Mouse (Mus musculus) layer of hippocampus, postnatal 36 days (tissue): ENCODE data around the gene Chd4. TPM values are rescaled to one million over a fixed set of nuclear protein-coding genes. Genes with fewer than 3 reads are reported as not detected.
"Not testable (repeated sequence)": the region's sequence is repeated elsewhere in the genome, so short reads cannot be mapped to it uniquely, and the experiment has no call there.

Source experiments
- DNase-seq, 2 experiments: peaks; one replicate each; pipeline ENCODE4 v3.0.0; 2022
- total RNA-seq, 2 experiments: library from RNA; stranded (reverse); gene quantifications; 2 replicates each; pipeline ENCODE4 v1.2.3; 2021

The Chd4 gene
- total RNA-seq, result 100 to 1,000 TPM; 172 to 173 TPM

DNA sequence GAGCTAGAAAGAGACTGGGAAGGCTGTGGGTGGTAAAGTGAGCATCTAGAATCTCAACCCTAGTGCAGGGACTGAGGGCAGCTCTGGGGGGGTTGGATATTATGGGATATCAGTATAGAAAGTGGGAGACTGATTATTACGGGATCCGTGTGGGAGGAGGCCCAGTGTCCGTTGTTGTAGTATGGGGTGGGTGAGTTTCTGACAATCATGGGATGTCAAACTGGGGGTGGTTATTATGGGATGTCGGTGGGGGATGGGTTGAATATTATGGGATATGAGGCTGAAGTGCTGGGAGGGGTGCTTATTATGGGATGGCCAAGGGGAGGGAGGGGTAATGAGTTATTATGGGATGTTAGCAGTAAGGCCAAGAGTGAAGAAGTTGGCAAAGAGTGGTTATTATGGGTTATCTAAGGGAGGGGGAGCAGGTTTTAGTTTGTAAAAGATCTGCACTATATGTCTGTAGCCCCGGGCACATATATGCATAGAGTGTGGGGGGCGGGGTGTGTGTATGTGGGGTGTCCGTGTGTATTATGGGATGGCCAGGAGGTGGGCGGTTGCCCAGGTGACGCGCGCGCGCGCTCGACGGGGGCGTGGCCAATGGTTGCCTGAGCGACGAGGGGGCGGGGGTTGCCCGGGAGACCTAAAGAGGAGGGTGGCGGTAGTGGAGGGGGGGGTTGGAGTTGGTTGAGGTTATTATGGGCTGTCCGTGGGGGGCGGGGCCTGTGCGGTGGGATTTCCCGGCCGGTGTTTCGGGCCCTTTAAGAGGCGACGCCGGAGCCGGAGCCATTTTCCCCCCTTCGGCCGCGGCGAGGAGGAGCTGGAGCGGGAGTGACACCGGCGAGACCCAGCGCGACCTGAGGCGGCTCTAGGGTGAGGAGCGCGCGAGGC lies at the start of gene Chd4:
Chd4 (plus strand) TSS at position 591 of the 888 bp plus-strand sequence.
- DNase-seq, result peak; percentile 88 to 89

DNA sequence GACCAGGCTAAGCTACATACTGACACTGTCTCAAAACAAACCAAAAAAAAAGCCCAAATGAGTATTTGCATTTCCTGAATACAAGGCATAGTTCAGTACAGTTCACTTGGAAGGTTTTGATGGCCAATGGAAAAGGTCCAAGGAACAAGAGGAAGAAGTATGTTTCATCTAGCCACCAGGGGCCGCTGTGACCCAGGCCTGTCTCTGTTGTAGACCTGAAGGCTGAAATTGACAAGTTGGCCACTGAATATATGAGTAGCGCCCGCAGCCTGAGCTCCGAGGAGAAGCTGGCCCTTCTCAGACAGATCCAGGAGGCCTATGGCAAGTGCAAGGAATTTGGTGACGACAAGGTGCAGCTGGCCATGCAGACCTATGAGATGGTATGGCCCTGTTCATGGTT lies 49.1 kb upstream of the Chd4 start:
- DNase-seq, result peak; percentile 68 to 78

DNA sequence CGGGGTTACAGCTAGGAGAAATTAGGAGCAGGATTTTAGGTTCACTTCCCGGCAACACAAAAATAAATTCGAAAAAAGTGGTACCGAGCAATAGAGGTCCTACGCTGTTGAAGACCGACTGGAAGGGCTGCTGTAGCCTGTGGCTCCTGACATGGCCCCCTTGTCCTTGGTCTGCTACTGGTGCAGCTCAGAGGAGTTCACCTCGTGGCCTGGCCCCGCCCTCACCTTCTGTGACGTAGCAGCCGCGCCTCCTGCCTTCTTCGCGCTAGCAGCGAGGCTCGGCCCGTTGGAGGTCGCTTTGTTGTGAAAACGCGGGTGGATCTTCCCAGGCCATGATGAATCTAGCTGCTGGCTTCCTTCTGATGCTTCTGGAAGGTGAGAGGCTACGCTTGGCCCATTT lies 46.1 kb upstream of the Chd4 start, which contains the start of gene Acrbp:
Acrbp (plus strand) TSS at position 12 of the 400 bp plus-strand sequence.
- no peak for DNase-seq

DNA sequence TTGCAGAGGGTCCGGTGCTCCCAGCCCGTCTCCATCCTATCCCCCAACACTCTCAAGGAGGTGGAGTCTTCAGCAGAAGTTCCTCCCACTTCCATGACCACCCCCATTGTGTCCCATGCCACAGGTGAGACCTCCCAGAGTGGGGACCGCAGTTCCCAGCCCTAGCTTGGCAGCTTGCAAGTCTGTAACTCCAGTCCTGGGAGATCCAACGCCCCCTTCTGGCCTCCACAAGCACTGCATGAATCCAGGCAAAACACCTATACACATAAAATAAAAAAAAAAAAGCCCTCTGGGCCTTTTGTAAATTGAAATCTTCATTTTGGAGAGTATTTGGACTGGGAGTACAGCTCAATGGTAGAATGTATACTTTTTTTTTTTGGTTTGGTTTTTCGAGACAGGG lies 44.5 kb upstream of the Chd4 start:
- no peak for DNase-seq

DNA sequence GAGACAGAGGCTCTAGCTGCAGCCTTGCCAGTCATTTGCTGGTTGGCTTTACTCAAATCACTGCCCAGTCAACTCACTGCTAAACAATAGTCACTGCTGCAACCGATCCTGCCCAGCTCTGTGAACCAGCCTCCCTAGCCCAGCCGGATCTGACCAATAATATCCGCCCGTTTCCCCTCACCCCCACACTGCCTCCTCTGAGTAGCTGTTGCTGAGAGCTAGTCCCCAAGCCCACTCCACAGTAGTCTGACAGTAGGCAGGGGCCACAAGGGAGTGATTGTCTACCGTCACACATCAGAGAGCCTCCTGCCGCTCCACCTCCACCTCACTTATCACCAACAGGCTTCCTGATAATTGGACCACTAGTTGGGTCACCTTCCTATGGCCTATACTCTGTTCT lies 34.3 kb upstream of the Chd4 start:
- no peak for DNase-seq

DNA sequence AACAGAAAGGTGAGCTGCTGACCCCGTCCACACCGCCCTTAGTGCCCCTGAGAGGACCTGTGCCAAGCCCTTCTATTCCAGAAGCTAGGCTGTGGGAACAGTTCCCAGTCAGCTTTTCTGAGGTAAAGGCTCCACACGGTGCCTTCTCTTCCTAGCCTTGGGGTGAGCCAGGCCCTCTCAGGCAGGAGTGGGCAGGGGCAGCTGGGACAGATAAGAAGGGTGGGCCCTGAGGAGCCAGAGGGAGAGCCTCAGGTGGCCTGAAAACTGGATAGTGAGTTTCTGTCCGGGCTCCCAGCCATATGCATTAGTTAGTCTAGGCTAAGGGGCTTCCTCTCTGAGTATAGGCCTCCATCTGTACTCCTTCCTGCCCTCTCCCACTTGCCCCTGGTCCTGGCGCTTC lies 33.3 kb upstream of the Chd4 start:
- no peak for DNase-seq

DNA sequence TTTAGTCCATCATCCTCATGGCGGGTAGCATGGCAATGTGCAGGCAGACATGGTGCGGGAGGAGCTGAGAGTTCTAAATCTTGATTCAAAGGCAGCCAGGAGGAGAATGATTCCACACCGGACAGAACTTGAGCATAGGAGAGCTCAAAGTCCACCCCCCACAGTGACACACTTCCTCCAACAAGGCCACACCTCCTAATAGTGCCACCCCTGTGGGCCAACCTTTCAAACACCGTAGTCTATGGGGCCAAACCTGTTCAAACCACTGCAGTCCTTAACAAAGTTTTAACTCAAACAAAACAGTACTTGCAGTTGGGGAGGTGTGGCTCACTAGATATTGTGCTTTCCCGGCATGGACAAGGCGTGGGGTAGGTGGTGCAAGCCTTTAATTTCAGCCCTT lies 31.9 kb upstream of the Chd4 start:
- no peak for DNase-seq

DNA sequence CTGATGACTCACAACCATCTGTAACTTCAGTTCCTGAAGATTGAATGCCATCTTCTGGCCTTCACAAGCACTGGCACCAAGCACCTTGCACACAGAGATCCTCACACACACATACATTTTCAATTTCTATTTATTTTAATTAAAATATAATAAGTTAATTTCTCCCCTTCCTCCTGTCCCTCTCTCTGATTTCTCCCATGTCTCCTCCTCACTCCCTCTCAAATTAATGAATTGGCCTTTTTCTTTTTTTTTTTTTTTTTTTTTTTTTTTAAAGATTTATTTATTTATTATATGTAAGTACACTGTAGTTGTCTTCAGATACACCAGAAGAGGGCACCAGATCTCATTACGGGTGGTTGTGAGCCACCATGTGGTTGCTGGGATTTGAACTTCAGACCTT lies 30.6 kb upstream of the Chd4 start:
- DNase-seq, result not testable (repeated sequence)

DNA sequence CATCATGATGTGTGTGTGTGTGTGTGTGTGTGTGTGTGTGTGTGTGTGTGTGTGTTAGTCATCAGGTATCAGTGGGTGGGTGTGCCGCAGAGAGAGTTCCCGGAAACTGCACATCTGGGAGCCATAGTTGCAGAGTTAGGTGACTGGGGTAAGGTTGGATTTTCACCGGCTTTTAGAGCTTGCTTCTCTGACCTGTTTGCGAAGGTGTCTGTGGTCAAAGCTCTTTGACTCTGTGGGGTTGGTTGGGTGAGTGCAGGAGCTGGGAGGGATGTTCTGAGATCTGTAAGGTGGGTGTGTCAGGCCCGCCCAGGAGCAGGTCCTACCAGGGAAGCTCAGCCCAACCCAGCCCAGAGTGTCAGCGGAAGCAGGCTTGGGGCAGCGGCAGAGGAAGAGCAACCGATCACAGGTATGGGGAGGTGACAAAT lies 28.2 kb upstream of the Chd4 start, which contains the start of gene Lpar5:
Lpar5 (plus strand) TSS at position 350 of the 425 bp plus-strand sequence.
- no peak for DNase-seq

DNA sequence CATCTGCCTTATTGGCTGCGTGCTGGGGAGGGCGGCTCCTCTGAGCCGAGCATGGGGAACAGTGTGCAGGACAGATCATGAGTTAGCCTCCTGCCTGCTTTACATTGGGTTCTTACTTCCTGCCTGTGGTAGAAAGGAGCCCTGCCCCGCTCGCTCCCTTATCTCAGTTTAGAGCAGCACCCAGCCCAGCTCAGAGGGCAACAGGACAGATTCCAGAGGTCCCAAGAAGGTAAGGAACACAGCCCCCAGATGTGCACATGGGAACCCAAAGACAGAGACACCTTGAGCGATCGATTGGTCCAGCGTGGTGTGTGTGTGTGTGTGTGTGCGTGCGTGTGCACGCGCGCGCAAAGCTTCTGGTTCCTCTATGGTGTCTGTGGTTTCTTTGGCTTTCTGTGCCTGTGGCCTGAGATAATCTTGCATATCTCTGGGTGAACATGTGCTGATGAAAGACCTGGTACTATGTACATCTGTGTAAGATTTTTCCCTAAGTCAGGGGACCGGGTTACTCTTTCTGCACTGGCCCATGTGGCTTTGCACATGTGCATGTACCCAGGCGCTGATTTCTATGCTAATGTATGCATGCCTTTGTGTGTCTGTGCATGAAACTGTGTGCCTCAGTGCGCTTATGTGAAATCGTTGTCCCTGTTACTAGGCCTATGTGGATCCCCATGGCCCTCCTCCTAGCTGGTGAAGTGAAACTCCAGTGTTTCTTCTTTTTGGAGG lies 24.4 kb upstream of the Chd4 start:
- no peak for DNase-seq

DNA sequence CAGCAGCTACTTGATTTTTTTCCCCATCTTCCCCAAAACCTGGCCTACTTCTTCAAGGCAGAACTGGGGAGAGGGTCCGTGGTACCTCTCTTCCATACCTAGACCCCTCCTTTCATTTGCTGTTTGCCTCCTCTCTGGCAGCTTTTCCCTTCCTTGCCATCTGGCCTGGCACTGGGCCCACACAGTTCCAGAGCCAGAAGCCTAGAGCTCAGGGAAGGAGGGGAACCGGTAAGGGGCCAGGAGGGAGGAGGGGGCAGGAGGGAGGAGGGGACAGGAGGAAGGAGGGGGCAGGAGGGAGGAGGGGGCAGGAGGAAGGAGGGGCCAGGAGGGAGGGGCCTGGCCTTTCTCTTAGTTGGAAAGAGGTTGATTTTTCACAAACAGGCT lies 23.9 kb upstream of the Chd4 start:
- peak; percentile 68 to 73 for DNase-seq

DNA sequence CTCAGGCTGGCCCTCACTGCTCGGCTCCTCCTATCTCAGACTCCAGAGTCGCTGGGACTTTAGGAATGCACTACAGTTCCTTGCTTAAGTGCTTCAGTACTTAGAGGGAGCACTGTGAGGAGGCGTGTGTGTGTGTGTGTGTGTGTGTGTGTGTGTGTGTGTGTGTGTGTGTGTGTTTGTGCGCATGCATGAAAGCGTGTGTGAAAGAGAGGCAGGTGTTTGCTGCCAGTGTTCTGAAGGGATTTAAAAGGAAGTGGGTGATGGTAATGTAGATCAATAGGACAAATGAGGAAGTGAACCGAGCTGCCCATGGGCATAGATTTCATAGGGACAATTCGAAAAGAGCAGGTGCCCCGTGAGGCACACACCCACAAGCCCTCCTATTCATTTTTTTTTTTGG lies 22.0 kb upstream of the Chd4 start:
- DNase-seq, result no peak

DNA sequence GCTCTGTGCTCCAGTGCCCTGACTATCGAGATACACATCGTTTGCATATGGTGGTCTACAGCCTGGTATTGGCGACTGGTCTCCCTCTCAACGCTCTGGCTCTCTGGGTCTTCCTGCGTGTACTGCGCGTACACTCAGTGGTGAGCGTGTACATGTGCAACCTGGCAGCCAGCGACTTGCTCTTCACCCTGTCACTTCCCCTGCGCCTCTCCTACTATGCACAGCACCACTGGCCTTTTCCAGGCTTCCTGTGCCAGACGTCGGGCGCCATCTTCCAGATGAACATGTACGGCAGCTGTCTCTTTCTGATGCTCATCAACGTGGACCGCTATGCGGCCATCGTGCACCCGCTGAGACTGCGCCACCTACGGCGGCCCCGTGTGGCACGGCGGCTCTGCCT lies 14.4 kb upstream of the Chd4 start:
- DNase-seq, result no peak

DNA sequence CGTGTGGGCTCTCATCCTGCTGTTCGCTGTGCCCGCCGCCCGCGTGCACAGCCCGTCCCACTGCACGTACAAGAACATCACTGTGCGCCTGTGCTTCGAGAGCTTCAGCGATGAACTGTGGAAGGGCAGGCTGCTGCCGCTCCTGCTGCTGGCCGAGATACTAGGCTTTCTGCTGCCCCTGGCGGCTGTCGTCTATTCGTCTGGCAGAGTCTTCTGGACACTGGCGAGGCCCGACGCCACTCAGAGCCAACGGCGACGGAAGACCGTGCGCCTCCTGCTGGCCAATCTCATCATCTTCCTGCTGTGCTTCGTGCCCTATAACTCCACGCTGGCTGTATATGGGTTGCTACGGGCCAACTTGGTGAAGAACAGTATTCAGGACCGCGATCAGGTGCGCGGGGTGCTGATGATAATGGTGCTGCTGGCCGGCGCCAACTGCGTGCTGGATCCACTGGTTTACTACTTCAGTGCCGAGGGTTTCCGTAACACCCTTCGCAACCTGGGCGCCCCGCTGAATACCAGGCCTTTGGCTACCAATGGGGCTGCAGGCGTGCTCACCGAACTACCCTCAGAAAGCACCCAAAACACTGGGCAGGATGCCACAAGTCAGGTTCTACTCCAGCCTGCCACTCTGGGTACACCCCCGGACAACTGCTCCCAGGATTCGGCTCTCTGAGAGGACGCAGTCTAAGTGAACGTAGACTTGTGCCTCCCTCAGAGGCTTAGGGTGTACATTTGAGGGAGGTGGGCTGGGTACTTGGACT lies 13.8 kb upstream of the Chd4 start:
- peak; percentile 74 to 77 for DNase-seq

DNA sequence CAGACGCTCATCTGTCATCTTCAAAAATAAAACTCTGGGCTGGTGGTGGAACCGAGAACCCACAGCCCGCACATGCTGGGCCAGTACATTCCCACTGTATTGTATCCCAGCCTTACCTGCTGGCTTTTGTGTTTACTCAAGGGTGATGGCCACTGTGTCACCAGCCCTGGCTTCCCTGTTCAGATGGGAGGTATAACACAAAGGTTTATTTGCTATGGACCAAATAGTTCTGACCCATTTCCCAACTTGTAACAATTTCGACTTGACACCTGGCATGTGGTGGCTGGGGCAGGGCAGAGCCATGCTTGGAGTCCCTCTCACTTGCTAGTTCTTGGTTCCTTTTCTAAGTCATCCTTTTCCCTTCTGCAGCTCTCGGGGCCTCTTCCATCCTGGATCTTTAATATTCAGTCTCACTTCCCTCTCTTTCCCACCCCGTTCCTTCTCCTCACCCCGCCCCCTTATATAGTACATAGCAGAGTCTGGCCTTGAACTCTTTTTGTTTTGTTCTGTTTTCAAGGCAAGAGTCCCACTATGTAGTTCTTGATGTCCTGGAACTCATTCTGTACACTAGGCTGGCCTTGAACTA lies 12.9 kb upstream of the Chd4 start:
- DNase-seq, result no peak

DNA sequence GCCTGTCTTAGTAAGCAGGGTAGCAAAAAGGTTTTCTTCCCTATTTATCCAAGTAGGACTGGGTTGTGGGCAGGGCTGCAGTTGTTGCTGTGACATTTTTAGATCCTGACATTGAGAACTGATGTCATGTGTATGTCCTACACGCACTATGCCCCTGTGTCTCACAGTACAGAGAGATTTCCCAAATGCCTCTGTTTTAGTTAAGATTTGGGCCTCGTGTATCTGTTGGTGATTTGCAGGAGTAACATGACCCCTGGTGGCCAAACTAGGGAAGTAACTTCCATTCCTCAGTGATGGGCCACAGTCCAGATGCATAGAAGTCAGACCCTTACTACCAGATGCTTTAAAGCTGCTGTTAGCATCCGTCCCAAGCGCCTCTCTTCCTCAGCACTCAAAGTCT lies 11.4 kb upstream of the Chd4 start:
- no peak for DNase-seq

DNA sequence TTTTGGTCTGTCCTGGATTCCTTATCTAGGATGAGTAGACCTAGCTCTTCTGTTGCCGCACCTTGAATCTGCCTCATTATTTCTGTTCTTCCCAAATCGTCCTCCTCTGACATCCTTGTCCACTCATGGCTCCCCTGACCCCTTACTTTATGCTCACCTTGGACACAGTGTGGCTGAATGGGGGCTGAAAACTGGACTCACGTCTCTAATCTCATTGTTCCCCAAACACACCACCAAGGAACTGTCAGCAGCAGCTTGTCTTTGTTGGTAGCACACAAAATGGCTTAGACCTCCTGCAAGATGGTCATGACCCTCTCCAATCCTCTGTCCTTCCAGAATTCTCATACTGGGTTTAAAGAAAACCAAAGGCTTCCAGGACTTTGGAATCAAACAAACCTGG lies 7.8 kb upstream of the Chd4 start:
- no peak for DNase-seq

DNA sequence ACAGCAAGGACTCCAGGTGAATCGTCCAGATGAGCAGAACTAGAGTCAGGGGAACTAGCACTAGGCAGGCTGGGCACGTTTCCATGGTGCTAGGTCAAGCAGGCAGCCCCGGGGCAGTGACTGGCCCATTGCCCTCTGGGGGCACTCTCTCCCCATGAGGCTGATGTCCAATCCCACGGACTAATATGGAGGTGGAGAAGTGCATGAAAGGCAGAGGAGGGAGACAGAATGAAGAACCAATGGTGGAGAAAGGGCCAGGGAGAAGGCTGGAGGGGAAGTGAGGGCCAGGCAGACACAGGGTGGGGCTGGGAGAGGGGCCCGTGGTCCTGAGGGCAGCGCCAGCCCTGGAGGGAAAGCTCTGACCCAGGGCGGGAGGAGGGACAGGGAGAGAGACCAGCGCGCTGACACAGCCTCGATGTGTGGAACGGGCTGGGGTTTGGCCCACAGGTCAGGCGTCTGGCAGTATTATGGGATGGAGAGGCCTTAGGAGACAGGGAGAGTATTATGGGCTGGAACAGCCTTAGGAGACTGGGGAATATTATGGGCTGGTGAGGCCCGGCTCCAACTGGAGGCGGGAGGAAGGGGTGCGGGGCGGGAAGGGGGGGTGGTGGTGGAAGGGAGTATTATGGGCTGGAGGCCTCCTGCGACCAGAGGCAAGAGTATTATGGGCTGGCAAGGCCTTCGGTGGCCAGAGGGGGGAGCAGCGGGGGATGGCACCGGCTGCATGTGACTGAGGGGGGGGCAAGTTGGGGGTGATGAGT lies 7.0 kb upstream of the Chd4 start:
- peak; percentile 68 to 73 for DNase-seq

DNA sequence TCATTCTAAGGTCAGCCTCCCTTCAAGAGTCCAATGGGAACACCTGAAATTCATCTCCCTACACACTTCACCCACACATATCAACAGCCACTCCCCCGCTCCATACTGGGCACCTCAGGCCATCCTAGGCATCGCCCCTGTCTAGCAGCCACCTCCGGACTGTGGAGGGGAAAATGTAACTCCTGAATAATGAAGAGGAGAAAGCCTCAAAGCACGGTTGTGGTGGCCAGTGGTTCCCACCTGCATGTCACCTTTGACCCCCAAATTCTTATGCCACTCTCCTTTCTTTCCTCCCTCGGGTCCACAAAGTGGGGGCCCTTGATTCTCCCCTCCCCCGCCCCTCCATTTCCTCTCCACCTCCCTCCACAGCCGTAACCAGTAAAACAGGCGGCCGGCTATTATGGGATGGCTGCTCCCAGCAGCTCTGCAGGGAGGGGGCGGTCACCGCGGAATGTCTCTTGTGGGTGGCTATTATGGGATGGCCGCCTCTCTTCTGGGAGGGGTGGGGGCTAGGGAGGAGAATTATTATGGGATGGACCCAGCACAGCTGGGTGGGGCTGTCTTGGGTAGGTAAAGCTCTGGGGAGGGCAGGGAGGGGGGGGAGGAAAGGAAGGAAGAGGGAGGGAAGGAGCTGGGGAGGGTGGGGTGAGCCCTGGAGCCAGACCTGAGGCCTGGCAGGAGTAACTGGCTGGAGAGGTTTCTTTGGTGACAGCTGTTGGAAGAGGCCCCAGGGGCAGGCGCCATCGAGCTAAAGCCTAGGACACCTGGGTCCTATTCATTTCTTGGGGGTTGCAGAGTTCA lies 6.1 kb upstream of the Chd4 start:
- DNase-seq, result peak; percentile 80 to 86

DNA sequence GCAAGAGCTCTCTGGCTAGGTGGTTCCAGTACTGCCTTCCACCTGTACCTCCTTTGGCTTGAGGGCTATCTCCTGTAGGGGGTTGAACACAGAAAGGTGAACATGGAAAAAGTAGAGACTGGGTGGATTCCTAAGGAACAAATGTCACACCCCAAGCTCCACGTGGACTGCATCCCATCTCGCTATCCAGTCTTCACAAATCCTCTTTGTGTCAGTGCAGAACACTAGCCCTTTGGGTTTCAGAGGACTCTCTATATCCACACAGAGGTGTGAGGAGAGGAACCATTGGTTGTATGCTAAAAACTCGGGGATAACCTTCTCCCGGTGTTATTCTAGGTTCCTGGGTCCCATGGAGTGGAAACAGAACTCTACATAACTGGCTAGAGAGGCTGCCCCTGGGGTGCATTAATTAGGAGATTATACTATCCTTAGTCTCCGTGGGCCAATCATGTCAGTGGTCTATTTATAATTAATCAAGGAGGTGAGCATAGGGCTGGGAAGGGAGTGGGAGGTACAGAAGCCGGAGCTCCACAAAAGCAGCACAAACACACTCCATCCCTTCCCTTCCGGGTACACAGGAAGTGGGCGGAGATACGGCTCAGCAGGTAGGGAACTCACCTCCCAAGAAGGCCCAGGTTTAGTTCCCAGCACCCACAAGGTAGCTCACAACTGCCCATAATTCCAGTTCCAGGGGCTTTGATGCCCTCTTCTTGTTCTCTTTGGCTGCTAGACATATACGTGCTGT lies 5.3 kb upstream of the Chd4 start:
- DNase-seq, result no peak
